ENCODE assay signal across 22 mouse cellular contexts in the genomic region with DNA sequence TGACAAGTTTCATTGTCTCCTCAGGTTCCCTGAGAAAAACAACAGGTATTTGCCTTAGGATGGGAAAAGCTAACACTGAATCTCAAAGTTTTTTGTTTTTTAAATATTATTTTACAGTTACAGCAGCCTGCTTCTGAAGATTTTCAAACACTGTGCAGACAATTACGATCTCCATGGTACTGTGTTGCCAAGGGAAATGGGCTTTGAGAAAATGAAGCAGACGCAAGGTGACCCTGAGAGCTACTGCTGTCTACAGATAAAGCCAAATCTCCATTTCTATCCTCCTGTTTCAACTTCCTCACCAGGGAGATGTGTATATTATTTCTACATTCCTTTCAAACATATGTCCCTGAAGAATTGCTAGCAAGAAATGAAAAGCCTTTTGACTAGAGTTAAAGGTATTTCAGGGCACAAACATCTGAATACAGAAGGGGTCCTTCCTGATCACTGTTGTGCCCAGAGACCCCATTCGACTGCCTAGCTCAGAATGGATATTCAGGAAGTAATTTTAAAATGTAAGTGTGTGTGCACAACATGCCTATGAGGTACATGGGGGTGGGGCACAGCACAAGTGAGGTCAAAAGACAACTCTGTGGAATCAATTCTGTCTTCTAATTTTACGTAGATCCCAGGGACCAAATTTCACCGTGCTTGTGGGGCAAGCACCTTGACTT.
"Had no signal": no experiment of that assay in that cellular context is flagged by ENCODE, and none has a peak within 500 bp of the region (broad histone marks: within the 10 kb centered on the region; RNA-seq: fewer than 3 reads in every experiment).

No protein-coding gene starts in this region.

- H3K9me3 ChIP-seq: kidney, embryonic 15.5 days; limb, embryonic 10.5 days; limb, embryonic 13.5 days; liver, embryonic 12.5 days; liver, embryonic 15.5 days; lung, embryonic 15.5 days; neural tube, embryonic 12.5 days; neural tube, embryonic 15.5 days had no signal

- H3K4me2 ChIP-seq: kidney, embryonic 15.5 days; limb, embryonic 13.5 days; liver, embryonic 12.5 days; liver, embryonic 15.5 days; lung, embryonic 15.5 days; neural tube, embryonic 12.5 days; neural tube, embryonic 15.5 days had no signal

- H3K9ac ChIP-seq: kidney, embryonic 15.5 days; limb, embryonic 13.5 days; liver, embryonic 12.5 days; liver, embryonic 15.5 days; lung, embryonic 15.5 days; neural tube, embryonic 12.5 days; neural tube, embryonic 15.5 days had no signal

- ATAC-seq: intestine, postnatal 0 days; liver, embryonic 12.5 days had no signal

- DNase-seq: kidney, adult 2 months; kidney, postnatal 10 days; kidney, postnatal 36 days; liver; lung, adult 18-20 months; lung, postnatal 10 days; lung, postnatal 4 days; right cerebral cortex, adult 18-20 months; right cerebral cortex, postnatal 14 days; right cerebral cortex, postnatal 4 days; thymus, adult 2 months; thymus, postnatal 14 days had no signal

- H3K27me3 ChIP-seq: kidney, embryonic 15.5 days; limb, embryonic 13.5 days; liver, embryonic 12.5 days; liver, embryonic 15.5 days; lung, embryonic 15.5 days; neural tube, embryonic 12.5 days; neural tube, embryonic 15.5 days had no signal

- H3K27ac ChIP-seq: kidney, embryonic 15.5 days; limb, embryonic 10.5 days; limb, embryonic 13.5 days; liver, embryonic 12.5 days; liver, embryonic 15.5 days; lung, embryonic 15.5 days; neural tube, embryonic 12.5 days; neural tube, embryonic 15.5 days; stomach, postnatal 0 days had no signal

- H3K4me3 ChIP-seq: kidney, embryonic 15.5 days; limb, embryonic 10.5 days; limb, embryonic 13.5 days; liver, embryonic 12.5 days; liver, embryonic 15.5 days; lung, embryonic 15.5 days; neural tube, embryonic 12.5 days; neural tube, embryonic 15.5 days had no signal

- H3K36me3 ChIP-seq: kidney, embryonic 15.5 days; limb, embryonic 10.5 days; limb, embryonic 13.5 days; liver, embryonic 12.5 days; liver, embryonic 15.5 days; lung, embryonic 15.5 days; neural tube, embryonic 12.5 days; neural tube, embryonic 15.5 days had no signal

- H3K4me1 ChIP-seq: kidney, embryonic 15.5 days; limb, embryonic 10.5 days; limb, embryonic 13.5 days; liver, embryonic 12.5 days; liver, embryonic 15.5 days; lung, embryonic 15.5 days; neural tube, embryonic 12.5 days; neural tube, embryonic 15.5 days had no signal
